9 mouse cellular contexts compared by ENCODE assay signal in the genomic region with DNA sequence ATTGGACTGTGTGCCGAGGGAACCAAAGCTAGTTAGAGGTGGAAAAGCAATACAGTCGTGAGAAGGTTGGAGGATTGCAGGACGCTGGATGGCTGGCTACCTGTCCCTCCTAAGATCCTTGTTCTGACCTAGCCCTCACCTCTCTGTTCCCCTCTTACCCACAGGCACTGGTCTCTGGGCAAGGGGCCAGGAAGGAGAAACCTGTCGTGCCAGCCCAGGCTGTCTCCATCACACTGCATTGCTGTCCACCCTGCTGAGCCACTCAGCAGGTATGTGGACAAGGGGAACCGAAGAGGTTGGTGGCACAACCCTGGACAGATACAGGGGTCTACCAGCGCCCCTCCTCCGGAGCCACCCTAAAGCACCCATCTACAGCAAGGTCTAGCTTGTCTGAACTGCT. TPM values are rescaled to one million over a fixed set of nuclear protein-coding genes. Genes with fewer than 3 reads are reported as not detected.
DNase-seq lines count a peak whose midpoint lies in the region; ATAC-seq and TF ChIP-seq lines count a peak whose summit lies in the region.
"Had no signal": no experiment of that assay in that cellular context is flagged by ENCODE, and none has a peak within 500 bp of the region (broad histone marks: within the 10 kb centered on the region; RNA-seq: fewer than 3 reads in every experiment).

No protein-coding gene starts in this region.

- no peak for TF ChIP-seq POLR2A in cerebellum, adult 2 months (IDR thresholded peaks at IDR 0.05; ENCODE audit: borderline replicate concordance, insufficient read depth, low read length)

- no peak for TF ChIP-seq CTCF in cerebellum, adult 2 months (IDR thresholded peaks at IDR 0.05; ENCODE audit: borderline replicate concordance, insufficient read depth, low read depth, low read length)
- no peak for TF ChIP-seq CTCF in liver, embryonic 14.5 days (IDR thresholded peaks at IDR 0.05; ENCODE audit: low read depth)

- H3K27me3 ChIP-seq in cerebellum, adult 2 months (ENCODE audit: control insufficient read depth, insufficient read depth, low read length) = no peaks in the 10 kb centered on the region
- no peaks in the 10 kb centered on the region for H3K27me3 ChIP-seq in neural tube, embryonic 12.5 days (replicated peaks)
- no peaks in the 10 kb centered on the region for H3K27me3 ChIP-seq in neural tube, embryonic 15.5 days (replicated peaks)
- H3K27me3 ChIP-seq in liver, embryonic 14.5 days (ENCODE audit: control insufficient read depth, insufficient read depth, low read length) = no peaks in the 10 kb centered on the region

- ATAC-seq in neural tube, embryonic 12.5 days (ENCODE audit: low FRiP score, low read depth) = peak; percentile 10; the same call in 1 of the 2 replicates
- no peak; the same call in 1 of the 2 replicates for ATAC-seq in neural tube, embryonic 15.5 days (ENCODE audit: low FRiP score)
- ATAC-seq in liver, embryonic 14.5 days (ENCODE audit: insufficient read depth) = no peak

- no peak overlapping the region for H3K9ac ChIP-seq in neural tube, embryonic 12.5 days
- H3K9ac ChIP-seq in neural tube, embryonic 15.5 days (replicated peaks) = no peak overlapping the region
- no peak overlapping the region for H3K9ac ChIP-seq in liver, embryonic 14.5 days (replicated peaks)

- no peak for TF ChIP-seq EP300 in liver, embryonic 14.5 days (IDR thresholded peaks at IDR 0.05; ENCODE audit: low read depth)

- H3K36me3 ChIP-seq in neural tube, embryonic 12.5 days = no peaks in the 10 kb centered on the region
- H3K36me3 ChIP-seq in neural tube, embryonic 15.5 days = no peaks in the 10 kb centered on the region
- no peaks in the 10 kb centered on the region for H3K36me3 ChIP-seq in liver, embryonic 14.5 days (replicated peaks; ENCODE audit: control insufficient read depth, insufficient read depth, low read depth)

- H3K4me1 ChIP-seq in cerebellum, adult 2 months (ENCODE audit: control insufficient read depth, insufficient read depth, low read length) = peaks cover 6% of the 10 kb centered on the region
- peaks cover 6% of the 10 kb centered on the region; the same call in 1 of the 2 replicates for H3K4me1 ChIP-seq in neural tube, embryonic 12.5 days
- H3K4me1 ChIP-seq in neural tube, embryonic 15.5 days = peaks cover 12% of the 10 kb centered on the region
- H3K4me1 ChIP-seq in liver, embryonic 14.5 days (replicated peaks; ENCODE audit: control insufficient read depth in 2 of 2, insufficient read depth in 2 of 2, low read length in 1 of 2) = no peaks in the 10 kb centered on the region; a peak in 2 of 4 replicates

- peak overlapping the region; percentile 37; the same call in 1 of the 2 replicates for H3K27ac ChIP-seq in cerebellum, adult 2 months (ENCODE audit: insufficient read depth, low read length)
- H3K27ac ChIP-seq in neural tube, embryonic 12.5 days = no peak overlapping the region
- no peak overlapping the region for H3K27ac ChIP-seq in neural tube, embryonic 15.5 days (replicated peaks)
- H3K27ac ChIP-seq in liver, embryonic 14.5 days = no peak overlapping the region

- no peak for DNase-seq in cerebellum, adult 2 months
- DNase-seq in cerebellum, adult 9-10 months = no peak
- no peak for DNase-seq in liver, embryonic 14.5 days (ENCODE audit: low read depth in 3 of 3, low spot score in 3 of 3)
- peak; percentile 72 for DNase-seq in urinary bladder, postnatal 25 days (ENCODE audit: low spot score)
- no peak for DNase-seq in frontal cortex, postnatal 25 days (ENCODE audit: low spot score in 2 of 2)
- no peak for DNase-seq in adrenal gland, adult 8-10 months

- no peak overlapping the region for H3K4me3 ChIP-seq in cerebellum, adult 2 months (replicated peaks; ENCODE audit: insufficient read depth, low read depth, low read length)
- H3K4me3 ChIP-seq in neural tube, embryonic 12.5 days = no peak overlapping the region
- no peak overlapping the region for H3K4me3 ChIP-seq in neural tube, embryonic 15.5 days (replicated peaks)
- H3K4me3 ChIP-seq in liver, embryonic 14.5 days (ENCODE audit: insufficient read depth in 1 of 2, low read depth in 2 of 2, low read length in 2 of 2) = no peak overlapping the region

- peak overlapping the region; percentile 45; the same call in 1 of the 2 replicates for H3K4me2 ChIP-seq in neural tube, embryonic 12.5 days (replicated peaks)
- H3K4me2 ChIP-seq in neural tube, embryonic 15.5 days = no peak overlapping the region; the same call in 1 of the 2 replicates
- H3K4me2 ChIP-seq in liver, embryonic 14.5 days (ENCODE audit: low read depth) = peak overlapping the region; percentile 50

- H3K9me3 ChIP-seq in neural tube, embryonic 12.5 days = no peaks in the 10 kb centered on the region
- no peaks in the 10 kb centered on the region for H3K9me3 ChIP-seq in neural tube, embryonic 15.5 days (replicated peaks)
- H3K9me3 ChIP-seq in liver, embryonic 14.5 days (ENCODE audit: control insufficient read depth, low read length) = no peaks in the 10 kb centered on the region

- 45% methylated on average over 7 of the region's 7 CpGs for WGBS in cerebellum, adult 2 months
- 77% methylated on average over 7 of the region's 7 CpGs for WGBS in neural tube, embryonic 12.5 days
- WGBS in neural tube, embryonic 15.5 days = 74% methylated on average over 7 of the region's 7 CpGs
- 59% methylated on average over 7 of the region's 7 CpGs for WGBS in liver, embryonic 14.5 days (ENCODE audit: insufficient replicate concordance)

RNA-seq across cellular contexts. Expression of gene Zbtb32, which starts 1.9 kb away (rescaled TPM):
- not detected in 2 replicates for polyA plus RNA-seq in cerebellum, adult 2 months (2012; rRNA removed)
- 0.22 and 0.47 TPM in 2 replicates for polyA plus RNA-seq in neural tube, embryonic 12.5 days (2016; fragmentation: Nextera tagmentation; extraction: Ambion mirVana)
- 0.37 and 0.44 TPM in 2 replicates for polyA plus RNA-seq in neural tube, embryonic 15.5 days (2015; fragmentation: Nextera tagmentation; extraction: Ambion mirVana)
- polyA plus RNA-seq in liver, embryonic 14.5 days (2012; rRNA removed) = 0.04 and 0.06 TPM in 2 replicates
- polyA plus RNA-seq in liver, embryonic 14.5 days (2014; fragmentation: Nextera tagmentation; extraction: Ambion mirVana) = 0.20 TPM in 1 of 2 replicates, not detected in the other
- total RNA-seq in adrenal gland, adult 8-10 months (2022) = 1 to 10 TPM in 1 of 4 experiments, under 1 TPM in 1, not detected in 2; 0.73 to 1.8 TPM
- total RNA-seq: left cerebral cortex, adult 18-20 months had no signal

RNA-seq across cellular contexts. Expression of gene Upk1a, which starts 12.0 kb away (rescaled TPM):
- polyA plus RNA-seq in cerebellum, adult 2 months (2012; rRNA removed) = 2.0 and 2.2 TPM in 2 replicates
- 1.6 and 1.9 TPM in 2 replicates for polyA plus RNA-seq in neural tube, embryonic 12.5 days (2016; fragmentation: Nextera tagmentation; extraction: Ambion mirVana)
- polyA plus RNA-seq in neural tube, embryonic 15.5 days (2015; fragmentation: Nextera tagmentation; extraction: Ambion mirVana) = 0.87 and 2.3 TPM in 2 replicates
- 0.29 and 0.67 TPM in 2 replicates for polyA plus RNA-seq in liver, embryonic 14.5 days (2012; rRNA removed)
- polyA plus RNA-seq in liver, embryonic 14.5 days (2014; fragmentation: Nextera tagmentation; extraction: Ambion mirVana) = not detected in 2 replicates
- under 1 TPM in 3 of 4 experiments, not detected in 1; 0.27 to 0.34 (median 0.31) TPM for total RNA-seq in adrenal gland, adult 8-10 months (2022)

RNA-seq across cellular contexts. Expression of gene Kmt2b, which starts 12.1 kb away (rescaled TPM):
- 57.7 and 60.0 TPM in 2 replicates for polyA plus RNA-seq in cerebellum, adult 2 months (2012; rRNA removed)
- 12.2 and 13.7 TPM in 2 replicates for polyA plus RNA-seq in neural tube, embryonic 12.5 days (2016; fragmentation: Nextera tagmentation; extraction: Ambion mirVana)
- polyA plus RNA-seq in neural tube, embryonic 15.5 days (2015; fragmentation: Nextera tagmentation; extraction: Ambion mirVana) = 8.5 and 8.8 TPM in 2 replicates
- polyA plus RNA-seq in liver, embryonic 14.5 days (2012; rRNA removed) = 10.4 and 12.7 TPM in 2 replicates
- 3.4 and 4.2 TPM in 2 replicates for polyA plus RNA-seq in liver, embryonic 14.5 days (2014; fragmentation: Nextera tagmentation; extraction: Ambion mirVana)
- 10 to 100 TPM; 36.8 to 65.3 (median 57.0) TPM for total RNA-seq in adrenal gland, adult 8-10 months (2022)

RNA-seq across cellular contexts. Expression of gene Cox6b1, which starts 25.3 kb away (rescaled TPM):
- polyA plus RNA-seq in cerebellum, adult 2 months (2012; rRNA removed) = 1,224 and 1,255 TPM in 2 replicates
- polyA plus RNA-seq in neural tube, embryonic 12.5 days (2016; fragmentation: Nextera tagmentation; extraction: Ambion mirVana) = 912 and 934 TPM in 2 replicates
- polyA plus RNA-seq in neural tube, embryonic 15.5 days (2015; fragmentation: Nextera tagmentation; extraction: Ambion mirVana) = 1,176 and 1,358 TPM in 2 replicates
- 300 and 459 TPM in 2 replicates for polyA plus RNA-seq in liver, embryonic 14.5 days (2012; rRNA removed)
- polyA plus RNA-seq in liver, embryonic 14.5 days (2014; fragmentation: Nextera tagmentation; extraction: Ambion mirVana) = 647 and 655 TPM in 2 replicates
- 1,000 to 10,000 TPM in 2 of 4 experiments, 100 to 1,000 TPM in 2; 538 to 1,102 (median 895) TPM for total RNA-seq in adrenal gland, adult 8-10 months (2022)

RNA-seq across cellular contexts. Expression of gene Etv2, which starts 35.0 kb away (rescaled TPM):
- not detected in 2 replicates for polyA plus RNA-seq in cerebellum, adult 2 months (2012; rRNA removed)
- not detected in 2 replicates for polyA plus RNA-seq in neural tube, embryonic 12.5 days (2016; fragmentation: Nextera tagmentation; extraction: Ambion mirVana)
- polyA plus RNA-seq in neural tube, embryonic 15.5 days (2015; fragmentation: Nextera tagmentation; extraction: Ambion mirVana) = not detected in 2 replicates
- not detected in 2 replicates for polyA plus RNA-seq in liver, embryonic 14.5 days (2012; rRNA removed)
- not detected in 2 replicates for polyA plus RNA-seq in liver, embryonic 14.5 days (2014; fragmentation: Nextera tagmentation; extraction: Ambion mirVana)
- total RNA-seq in adrenal gland, adult 8-10 months (2022) = not detected
- total RNA-seq: left cerebral cortex, adult 18-20 months had no signal
